21 mouse cellular contexts compared by ENCODE assay signal in the genomic region with DNA sequence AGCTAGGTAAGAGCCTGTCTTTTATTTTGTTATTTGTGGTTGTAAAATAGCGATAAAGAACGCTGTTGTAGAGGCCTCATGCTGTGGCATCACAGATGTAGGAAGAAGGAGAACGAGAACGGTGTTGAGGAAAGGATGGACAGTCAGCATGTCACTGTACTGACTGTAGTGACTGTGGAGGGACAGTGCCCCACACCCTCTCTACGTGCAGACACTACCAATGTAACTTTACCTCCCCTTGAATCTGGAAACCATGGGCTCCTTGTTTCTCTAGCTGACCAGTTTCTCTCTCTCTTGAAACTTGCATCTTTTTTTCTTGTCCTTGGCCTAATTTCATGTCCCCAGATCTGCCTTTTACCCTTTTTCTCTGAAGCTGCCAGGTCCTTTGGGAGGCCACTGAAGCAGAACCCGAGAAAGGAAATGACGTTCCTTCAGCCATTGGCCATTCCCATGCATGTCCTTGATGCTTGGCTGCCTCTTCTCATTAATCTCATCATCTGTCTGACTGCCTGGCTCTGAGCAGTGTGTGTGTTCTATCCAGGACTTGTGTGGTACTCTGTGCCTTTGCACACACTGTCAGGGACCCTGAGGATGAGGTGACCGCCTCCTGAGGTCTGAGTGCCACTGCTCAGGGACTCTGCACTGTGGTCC. TPM values are rescaled to one million over a fixed set of nuclear protein-coding genes. Genes with fewer than 3 reads are reported as not detected.
DNase-seq lines count a peak whose midpoint lies in the region; ATAC-seq lines count a peak whose summit lies in the region.
"Had no signal": no experiment of that assay in that cellular context is flagged by ENCODE, and none has a peak within 500 bp of the region (broad histone marks: within the 10 kb centered on the region; RNA-seq: fewer than 3 reads in every experiment).

No protein-coding gene starts in this region.

- ATAC-seq in hindbrain, embryonic 16.5 days = peak; percentile 74; the same call in 1 of the 2 replicates
- ATAC-seq in hindbrain, embryonic 14.5 days (ENCODE audit: low FRiP score) = no peak
- ATAC-seq in neural tube, embryonic 15.5 days (ENCODE audit: low FRiP score) = peak; percentile 47; the same call in 1 of the 2 replicates
- ATAC-seq: activated CD4-positive, CD25-positive, alpha-beta regulatory T cell, adult 4 months; forebrain, embryonic 15.5 days; liver, embryonic 12.5 days had no signal

- no peak overlapping the region for H3K4me2 ChIP-seq in hindbrain, embryonic 16.5 days (ENCODE audit: low read length)
- no peak overlapping the region for H3K4me2 ChIP-seq in hindbrain, embryonic 14.5 days (replicated peaks)
- H3K4me2 ChIP-seq in neural tube, embryonic 15.5 days = no peak overlapping the region
- H3K4me2 ChIP-seq: embryonic facial prominence, embryonic 15.5 days; forebrain, embryonic 15.5 days; heart, embryonic 15.5 days; limb, embryonic 13.5 days; liver, embryonic 12.5 days had no signal

- 78% methylated on average over 8 of the region's 8 CpGs for WGBS in hindbrain, embryonic 16.5 days
- WGBS in hindbrain, embryonic 14.5 days = 75% methylated on average over 8 of the region's 8 CpGs
- WGBS in neural tube, embryonic 15.5 days = 76% methylated on average over 8 of the region's 8 CpGs

- no peak overlapping the region for H3K9ac ChIP-seq in hindbrain, embryonic 16.5 days (ENCODE audit: low read depth, low read length)
- H3K9ac ChIP-seq in hindbrain, embryonic 14.5 days = no peak overlapping the region
- no peak overlapping the region for H3K9ac ChIP-seq in neural tube, embryonic 15.5 days (replicated peaks)
- H3K9ac ChIP-seq: embryonic facial prominence, embryonic 15.5 days; forebrain, embryonic 15.5 days; heart, embryonic 15.5 days; limb, embryonic 13.5 days; liver, embryonic 12.5 days had no signal

- H3K4me1 ChIP-seq in hindbrain, embryonic 16.5 days (ENCODE audit: control insufficient read depth, insufficient read depth, low read depth, low read length) = no peaks in the 10 kb centered on the region
- no peaks in the 10 kb centered on the region for H3K4me1 ChIP-seq in hindbrain, embryonic 14.5 days (replicated peaks; ENCODE audit: control insufficient read depth, insufficient read depth, low read length)
- H3K4me1 ChIP-seq in neural tube, embryonic 15.5 days = no peaks in the 10 kb centered on the region
- H3K4me1 ChIP-seq in brown adipose tissue, adult 24 weeks (ENCODE audit: control insufficient read depth, insufficient read depth, insufficient read length, low read length) = no peaks in the 10 kb centered on the region; the same call in 1 of the 2 replicates
- H3K4me1 ChIP-seq: embryonic facial prominence, embryonic 15.5 days; heart, embryonic 15.5 days had no signal

- no peak overlapping the region; the same call in 1 of the 2 replicates for H3K27ac ChIP-seq in hindbrain, embryonic 16.5 days (ENCODE audit: low read depth, low read length)
- H3K27ac ChIP-seq in hindbrain, embryonic 14.5 days = no peak overlapping the region
- no peak overlapping the region for H3K27ac ChIP-seq in neural tube, embryonic 15.5 days (replicated peaks)
- 0 out of 2 replicates have a peak overlapping the region, but pooled peaks have one; percentile 19 for H3K27ac ChIP-seq in brown adipose tissue, adult 24 weeks (replicated peaks; ENCODE audit: low read depth, low read length)
- H3K27ac ChIP-seq: embryonic facial prominence, embryonic 15.5 days; forebrain, embryonic 15.5 days; heart, embryonic 15.5 days; limb, embryonic 13.5 days; liver, embryonic 12.5 days; midbrain, embryonic 10.5 days had no signal

- no peaks in the 10 kb centered on the region for H3K36me3 ChIP-seq in hindbrain, embryonic 16.5 days (ENCODE audit: control insufficient read depth, insufficient read depth, low read length)
- peaks cover 8% of the 10 kb centered on the region for H3K36me3 ChIP-seq in hindbrain, embryonic 14.5 days (replicated peaks; ENCODE audit: control insufficient read depth, insufficient read depth)
- H3K36me3 ChIP-seq in neural tube, embryonic 15.5 days = no peaks in the 10 kb centered on the region

- no peak for DNase-seq in hindbrain, embryonic 14.5 days (ENCODE audit: low spot score)
- DNase-seq in neural tube, embryonic 10.5 days (ENCODE audit: extremely low spot score, low spot score) = no peak
- no peak for DNase-seq in layer of hippocampus, adult 11-12 months (ENCODE audit: low spot score)
- no peak for DNase-seq in T-cell, adult 2 months (ENCODE audit: low spot score)
- DNase-seq: B cell, adult 2 months; cerebellum, adult 9-10 months; heart, postnatal 36 days; kidney, adult 11 months; kidney, postnatal 36 days; lung, adult 18-20 months; lung, postnatal 10 days had no signal

- no peaks in the 10 kb centered on the region for H3K9me3 ChIP-seq in hindbrain, embryonic 16.5 days (ENCODE audit: control insufficient read depth, low read length)
- no peaks in the 10 kb centered on the region for H3K9me3 ChIP-seq in hindbrain, embryonic 14.5 days (ENCODE audit: control insufficient read depth, low read length)
- no peaks in the 10 kb centered on the region for H3K9me3 ChIP-seq in neural tube, embryonic 15.5 days (replicated peaks)
- H3K9me3 ChIP-seq: embryonic facial prominence, embryonic 15.5 days; forebrain, embryonic 15.5 days; heart, embryonic 15.5 days; limb, embryonic 13.5 days; liver, embryonic 12.5 days; midbrain, embryonic 10.5 days had no signal

- H3K4me3 ChIP-seq in hindbrain, embryonic 16.5 days (ENCODE audit: low read length) = no peak overlapping the region
- no peak overlapping the region for H3K4me3 ChIP-seq in hindbrain, embryonic 14.5 days (replicated peaks; ENCODE audit: low read length)
- H3K4me3 ChIP-seq in neural tube, embryonic 15.5 days (replicated peaks) = no peak overlapping the region
- H3K4me3 ChIP-seq in brown adipose tissue, adult 24 weeks (ENCODE audit: insufficient read depth, low read depth, low read length) = no peak overlapping the region
- H3K4me3 ChIP-seq: embryonic facial prominence, embryonic 15.5 days; forebrain, embryonic 15.5 days; heart, embryonic 15.5 days; limb, embryonic 13.5 days; liver, embryonic 12.5 days; midbrain, embryonic 10.5 days had no signal

- H3K27me3 ChIP-seq in hindbrain, embryonic 16.5 days (replicated peaks; ENCODE audit: control insufficient read depth, insufficient read depth, low read length) = no peaks in the 10 kb centered on the region
- no peaks in the 10 kb centered on the region for H3K27me3 ChIP-seq in hindbrain, embryonic 14.5 days (ENCODE audit: control insufficient read depth, insufficient read depth, low read length)
- no peaks in the 10 kb centered on the region for H3K27me3 ChIP-seq in neural tube, embryonic 15.5 days (replicated peaks)
- H3K27me3 ChIP-seq: embryonic facial prominence, embryonic 15.5 days; forebrain, embryonic 15.5 days; heart, embryonic 15.5 days; limb, embryonic 13.5 days; liver, embryonic 12.5 days had no signal

RNA-seq across cellular contexts. Expression of a gene that starts 9.7 kb away (rescaled TPM):
- 10.5 and 11.2 TPM in 2 replicates for polyA plus RNA-seq in hindbrain, embryonic 16.5 days (2015; fragmentation: Nextera tagmentation; extraction: Ambion mirVana)
- 5.6 and 9.2 TPM in 2 replicates for polyA plus RNA-seq in hindbrain, embryonic 14.5 days (2014; fragmentation: Nextera tagmentation; extraction: Ambion mirVana)
- polyA plus RNA-seq in neural tube, embryonic 15.5 days (2015; fragmentation: Nextera tagmentation; extraction: Ambion mirVana) = 6.5 and 13.1 TPM in 2 replicates
- polyA plus RNA-seq in brown adipose tissue, adult 24 weeks (2012; ENCODE audit: insufficient read depth, insufficient read length, missing spikeins) = 0.29 and 0.87 TPM in 2 replicates

RNA-seq across cellular contexts. Expression of a gene that starts 11.8 kb away (rescaled TPM):
- 390 and 562 TPM in 2 replicates for polyA plus RNA-seq in hindbrain, embryonic 16.5 days (2015; fragmentation: Nextera tagmentation; extraction: Ambion mirVana)
- 278 and 292 TPM in 2 replicates for polyA plus RNA-seq in hindbrain, embryonic 14.5 days (2014; fragmentation: Nextera tagmentation; extraction: Ambion mirVana)
- polyA plus RNA-seq in neural tube, embryonic 15.5 days (2015; fragmentation: Nextera tagmentation; extraction: Ambion mirVana) = 328 and 382 TPM in 2 replicates
- polyA plus RNA-seq in brown adipose tissue, adult 24 weeks (2012; ENCODE audit: insufficient read depth, insufficient read length, missing spikeins) = 1.9 and 2.3 TPM in 2 replicates

RNA-seq across cellular contexts. Expression of a gene that starts 17.2 kb away (rescaled TPM):
- 101 and 107 TPM in 2 replicates for polyA plus RNA-seq in hindbrain, embryonic 16.5 days (2015; fragmentation: Nextera tagmentation; extraction: Ambion mirVana)
- 76.4 and 76.5 TPM in 2 replicates for polyA plus RNA-seq in hindbrain, embryonic 14.5 days (2014; fragmentation: Nextera tagmentation; extraction: Ambion mirVana)
- 83.2 and 86.4 TPM in 2 replicates for polyA plus RNA-seq in neural tube, embryonic 15.5 days (2015; fragmentation: Nextera tagmentation; extraction: Ambion mirVana)
- 14.4 and 19.7 TPM in 2 replicates for polyA plus RNA-seq in brown adipose tissue, adult 24 weeks (2012; ENCODE audit: insufficient read depth, insufficient read length, missing spikeins)

RNA-seq across cellular contexts. Expression of a gene that starts 20.3 kb away (rescaled TPM):
- polyA plus RNA-seq in hindbrain, embryonic 16.5 days (2015; fragmentation: Nextera tagmentation; extraction: Ambion mirVana) = 0.16 and 0.40 TPM in 2 replicates
- 0.16 and 0.35 TPM in 2 replicates for polyA plus RNA-seq in hindbrain, embryonic 14.5 days (2014; fragmentation: Nextera tagmentation; extraction: Ambion mirVana)
- 0.40 and 0.42 TPM in 2 replicates for polyA plus RNA-seq in neural tube, embryonic 15.5 days (2015; fragmentation: Nextera tagmentation; extraction: Ambion mirVana)
- polyA plus RNA-seq in brown adipose tissue, adult 24 weeks (2012; ENCODE audit: insufficient read depth, insufficient read length, missing spikeins) = not detected in 2 replicates

RNA-seq across cellular contexts. Expression of a gene that starts 32.3 kb away (rescaled TPM):
- polyA plus RNA-seq in hindbrain, embryonic 16.5 days (2015; fragmentation: Nextera tagmentation; extraction: Ambion mirVana) = 86.5 and 91.1 TPM in 2 replicates
- polyA plus RNA-seq in hindbrain, embryonic 14.5 days (2014; fragmentation: Nextera tagmentation; extraction: Ambion mirVana) = 82.6 and 95.8 TPM in 2 replicates
- polyA plus RNA-seq in neural tube, embryonic 15.5 days (2015; fragmentation: Nextera tagmentation; extraction: Ambion mirVana) = 84.3 and 88.3 TPM in 2 replicates
- 16.9 and 30.7 TPM in 2 replicates for polyA plus RNA-seq in brown adipose tissue, adult 24 weeks (2012; ENCODE audit: insufficient read depth, insufficient read length, missing spikeins)

Comparison
In these comparisons a context has a peak if more than half of its experiments do, and no peak if none do; other contexts are left out.
1. RNA of a gene that starts 11.8 kb away (polyA plus RNA-seq): 390 to 562 TPM in hindbrain, embryonic 16.5 days, 328 to 382 TPM in neural tube, embryonic 15.5 days and 278 to 292 TPM in hindbrain, embryonic 14.5 days; 1.9 to 2.3 TPM in brown adipose tissue, adult 24 weeks; every median in the first group is over 10 times any median in the second.